Mouse (Mus musculus): Measurements from ENCODE around the gene Pou2f3.

DNA sequence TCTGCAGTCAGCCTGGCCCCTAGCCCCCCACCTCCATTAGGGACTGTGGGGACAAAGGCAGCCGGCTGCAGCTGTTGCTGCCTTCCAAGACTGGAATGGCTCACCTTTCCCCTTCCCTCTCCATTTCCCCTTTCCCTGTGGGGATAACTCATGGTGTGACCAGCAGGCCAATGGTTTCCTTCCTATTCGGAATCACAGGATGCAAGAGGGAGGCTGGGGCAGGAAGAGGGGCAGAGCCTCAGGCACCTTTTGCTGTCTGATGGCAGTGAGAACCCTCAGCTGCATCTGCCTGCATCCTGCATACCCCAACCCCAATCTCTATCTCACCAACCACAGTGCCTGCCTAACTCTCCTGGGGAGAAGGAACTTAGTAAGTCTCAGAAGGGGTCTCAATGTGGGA, 15.3 kb upstream of the Pou2f3 start:
- no peak for TF ChIP-seq CTCF (conservative IDR thresholded peaks at IDR 0.05; ENCODE audit: insufficient read depth, insufficient read length, low read depth, low read length)
- no peak for TF ChIP-seq POLR2A (IDR thresholded peaks at IDR 0.05; ENCODE audit: low read depth, low read length)
